Mouse (Mus musculus) liver, postnatal 0 days (tissue): ENCODE results near the gene Tesk1.

Source experiments
- CTCF ChIP-seq: sonication (generic); IDR thresholded peaks from 2 replicates; pipeline ENCODE4 v1.5.1; 2016; ENCODE audit warnings: antibody characterized with exemption, low read depth
- EP300 ChIP-seq: IDR thresholded peaks from 2 replicates; pipeline ENCODE4 v1.6.1; 2016; ENCODE audit warnings: antibody characterized with exemption, low read depth, mild to moderate bottlenecking

DNA sequence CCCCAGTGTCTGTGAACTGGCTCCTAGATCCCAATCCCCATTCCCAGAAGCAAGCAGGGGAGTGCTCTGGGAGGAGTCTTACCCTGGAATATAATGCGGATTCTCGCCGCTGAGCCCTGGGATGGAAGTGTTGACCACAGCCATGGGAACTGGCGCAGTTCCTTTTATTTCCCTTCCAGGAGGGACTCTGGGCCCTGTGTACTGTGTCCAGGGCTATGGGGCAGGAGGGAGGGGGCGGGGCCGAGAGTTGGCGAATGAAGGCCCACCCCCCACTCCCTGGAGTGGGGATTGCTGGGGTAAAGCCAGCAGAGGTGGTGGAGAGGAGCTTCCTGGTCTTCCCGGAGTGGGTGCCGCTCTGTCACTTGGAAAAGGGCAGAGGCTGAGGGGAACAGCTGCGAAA, 12.8 kb upstream of the Tesk1 start, which contains the start of gene Fam166b:
- TF ChIP-seq CTCF, result no peak
- no peak for TF ChIP-seq EP300
